Mouse (Mus musculus): ENCODE results near the gene Syk.
A peak's percentile ranks its signal among the peaks of the same experiment; 100 is the strongest.

The Syk gene

GRCm38 (mm10) chr13:52600015-52600643, 17.2 kb downstream of the Syk start:
- DNase-seq (ENCODE audit: low spot score in 2 of 2): no peak

GRCm38 (mm10) chr13:52602752-52603151, 19.8 kb downstream of the Syk start:
- no peak for DNase-seq (ENCODE audit: low spot score in 2 of 2)

GRCm38 (mm10) chr13:52603704-52604349, 20.9 kb downstream of the Syk start:
- DNase-seq (ENCODE audit: low spot score in 2 of 2): peak in 1 of 2 experiments; percentile 13

GRCm38 (mm10) chr13:52605006-52605405, 22.0 kb downstream of the Syk start:
- DNase-seq (ENCODE audit: low spot score in 2 of 2): no peak

- DNase-seq (ENCODE audit: low spot score in 2 of 2): no peak
Observed at GRCm38 (mm10) chr13:52605911-52606310, 22.9 kb downstream of the Syk start.

- no peak for DNase-seq (ENCODE audit: low spot score in 2 of 2)
Observed at GRCm38 (mm10) chr13:52606656-52607275, 23.8 kb downstream of the Syk start.

GRCm38 (mm10) chr13:52607964-52608363, 25.0 kb downstream of the Syk start:
- no peak for DNase-seq (ENCODE audit: low spot score in 2 of 2)

GRCm38 (mm10) chr13:52610463-52610862, 27.5 kb downstream of the Syk start:
- no peak for DNase-seq (ENCODE audit: low spot score in 2 of 2)

- DNase-seq (ENCODE audit: low spot score in 2 of 2): no peak
Observed at GRCm38 (mm10) chr13:52613266-52613665, 30.3 kb downstream of the Syk start.

- DNase-seq (ENCODE audit: low spot score in 2 of 2): no peak
Observed at GRCm38 (mm10) chr13:52615085-52615484, 32.1 kb downstream of the Syk start.

- no peak for DNase-seq (ENCODE audit: low spot score in 2 of 2)
Observed at GRCm38 (mm10) chr13:52617096-52617714, 34.2 kb downstream of the Syk start.

- DNase-seq (ENCODE audit: low spot score in 2 of 2): no peak
Observed at GRCm38 (mm10) chr13:52618592-52618991, 35.6 kb downstream of the Syk start.

- DNase-seq (ENCODE audit: low spot score in 2 of 2): no peak
Observed at GRCm38 (mm10) chr13:52619482-52619881, 36.5 kb downstream of the Syk start.

GRCm38 (mm10) chr13:52624038-52624437, 41.1 kb downstream of the Syk start:
- DNase-seq (ENCODE audit: low spot score in 2 of 2): peak in 1 of 2 experiments; percentile 71

- DNase-seq (ENCODE audit: low spot score in 2 of 2): peak in 1 of 2 experiments; percentile 41
Observed at GRCm38 (mm10) chr13:52628602-52629001, 45.6 kb downstream of the Syk start.

GRCm38 (mm10) chr13:52631624-52632023, 48.7 kb downstream of the Syk start:
- DNase-seq (ENCODE audit: low spot score in 2 of 2): no peak

- DNase-seq (ENCODE audit: low spot score in 2 of 2): no peak
Observed at GRCm38 (mm10) chr13:52635484-52635883, 52.5 kb downstream of the Syk start.

GRCm38 (mm10) chr13:52636176-52636748, 53.3 kb downstream of the Syk start:
- DNase-seq (ENCODE audit: low spot score in 2 of 2): no peak

GRCm38 (mm10) chr13:52646566-52646965, 63.6 kb downstream of the Syk start:
- no peak for DNase-seq (ENCODE audit: low spot score in 2 of 2)

- no peak for DNase-seq (ENCODE audit: low spot score in 2 of 2)
Observed at GRCm38 (mm10) chr13:52647996-52648712, 65.2 kb downstream of the Syk start.

GRCm38 (mm10) chr13:52649791-52650418, 66.9 kb downstream of the Syk start:
- no peak for DNase-seq (ENCODE audit: low spot score in 2 of 2)

All from left cerebral cortex, adult 9 months (tissue).